Mouse (Mus musculus) stomach, postnatal 0 days (tissue): ENCODE data around the gene Atxn2. TPM values are rescaled to one million over a fixed set of nuclear protein-coding genes. Genes with fewer than 3 reads are reported as not detected.

Experiments used
- ATAC-seq: fragments of 200-750 bp; cut with Nextera tagmentation; 2 replicates; pipeline ENCODE4 v1.8.0; 2017; ENCODE audit not compliant: low FRiP score, low TSS enrichment
- DNase-seq: peaks from one replicate; pipeline ENCODE4 v3.0.0-alpha.2; 2016; ENCODE audit warnings: low spot score
- H3K27ac ChIP-seq: fragments of 300-500 bp; sonication (generic); replicated peaks from 2 replicates; pipeline ENCODE4 v1.5.1; 2014; ENCODE audit warnings: mild to moderate bottlenecking, control low read depth
- H3K27me3 ChIP-seq: fragments of 300-500 bp; sonication (generic); 2 replicates; pipeline ENCODE4 v1.6.1; 2014; ENCODE audit warnings: low read length; ENCODE audit not compliant: control insufficient read depth, insufficient read depth
- H3K36me3 ChIP-seq: fragments of 300-500 bp; sonication (generic); 2 replicates; pipeline ENCODE4 v1.6.1; 2014; ENCODE audit warnings: low read length, mixed read lengths; ENCODE audit not compliant: control insufficient read depth, insufficient read depth
- H3K4me1 ChIP-seq: fragments of 300-500 bp; sonication (generic); replicated peaks from 2 replicates; pipeline ENCODE4 v1.6.1; 2014; ENCODE audit warnings: antibody characterized with exemption; ENCODE audit not compliant: control insufficient read depth, insufficient read depth
- H3K4me2 ChIP-seq: fragments of 300-500 bp; sonication (generic); replicated peaks from 2 replicates; pipeline ENCODE4 v1.6.1; 2014; ENCODE audit warnings: low read depth, mild to moderate bottlenecking, control low read depth, moderate library complexity
- H3K4me3 ChIP-seq: fragments of 300-500 bp; sonication (generic); 2 replicates; pipeline ENCODE4 v1.5.1; 2014; ENCODE audit warnings: low read depth, low read length, control low read depth
- H3K9ac ChIP-seq: fragments of 300-500 bp; sonication (generic); 2 replicates; pipeline ENCODE4 v1.6.1; 2014; ENCODE audit warnings: mild to moderate bottlenecking, low read length, control low read depth, mixed read lengths
- H3K9me3 ChIP-seq: fragments of 300-500 bp; sonication (generic); 2 replicates; pipeline ENCODE4 v1.6.1; 2016; ENCODE audit warnings: low read length; ENCODE audit not compliant: control insufficient read depth
- CTCF ChIP-seq: IDR thresholded peaks from 2 replicates; pipeline ENCODE4 v1.5.1; 2016; ENCODE audit warnings: antibody characterized with exemption, low read depth, mild to moderate bottlenecking, moderate library complexity
- EP300 ChIP-seq: optimal IDR thresholded peaks from 2 replicates; pipeline ENCODE3; 2016; ENCODE audit warnings: antibody characterized with exemption
- WGBS: fragments of 180-500 bp; shearing (Covaris S2); extraction: QIAGEN DNeasy Blood & Tissue Kit; methylation state at CpG from one replicate; pipeline ENCODE4 v1.1.7; 2014; 5-methylcytosine and 5-hydroxymethylcytosine counted together
- polyA plus RNA-seq: library from polyadenylated mRNA; unstranded; fragments of >200 nt; fragmentation: Nextera tagmentation; extraction: Ambion mirVana; gene quantifications from 2 replicates; pipeline ENCODE4 v1.2.1, GENCODE M21; 2015

Atxn2 gene
- polyA plus RNA-seq, 1 experiment from 2014 or later: 30.5 TPM

DNA sequence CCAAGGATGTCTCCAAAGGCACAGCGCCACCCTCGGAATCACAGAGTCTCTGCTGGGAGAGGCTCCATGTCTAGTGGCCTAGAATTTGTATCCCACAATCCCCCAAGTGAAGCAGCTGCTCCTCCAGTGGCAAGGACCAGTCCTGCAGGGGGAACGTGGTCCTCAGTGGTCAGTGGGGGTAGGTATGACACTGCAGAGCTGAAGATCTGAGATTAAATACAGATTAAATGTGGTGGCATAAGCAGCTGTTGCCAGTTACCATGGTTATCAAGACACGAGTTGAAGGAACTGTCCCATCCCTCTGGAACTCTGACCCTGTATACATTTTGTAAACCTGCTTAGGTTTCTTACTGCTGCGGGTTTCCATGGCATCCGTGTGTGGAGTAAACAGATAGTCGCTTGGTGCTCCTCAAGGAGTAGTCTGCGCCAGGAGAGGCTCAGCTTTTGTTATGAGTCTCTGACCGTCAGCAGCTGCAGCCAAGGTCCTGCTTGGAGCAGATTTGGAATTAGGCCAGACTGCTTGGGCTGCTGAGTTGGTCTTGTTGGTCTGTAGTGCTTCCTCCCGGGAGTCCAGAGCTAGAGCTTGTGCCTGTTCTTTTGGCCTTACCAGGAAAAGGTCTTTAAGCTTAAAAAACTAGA is 72.8 kb downstream of the Atxn2 start:
- TF ChIP-seq EP300: no peak
- peak; percentile 58 for TF ChIP-seq CTCF
- Histone ChIP-seq H3K27me3 (no peaks in the 10 kb centered on the region), H3K27ac (peak overlapping the region; percentile 18; the same call in 1 of the 2 replicates), H3K9me3 (no peaks in the 10 kb centered on the region), H3K4me2 (no peak overlapping the region), H3K36me3 (peaks cover 11% of the 10 kb centered on the region), H3K4me3 (no peak overlapping the region), H3K9ac (no peak overlapping the region), H3K4me1 (no peaks in the 10 kb centered on the region)
- peak; percentile 23 for DNase-seq
- 33% methylated on average over 10 of the region's 10 CpGs for WGBS
- peak; percentile 64; the same call in 1 of the 2 replicates for ATAC-seq

DNA sequence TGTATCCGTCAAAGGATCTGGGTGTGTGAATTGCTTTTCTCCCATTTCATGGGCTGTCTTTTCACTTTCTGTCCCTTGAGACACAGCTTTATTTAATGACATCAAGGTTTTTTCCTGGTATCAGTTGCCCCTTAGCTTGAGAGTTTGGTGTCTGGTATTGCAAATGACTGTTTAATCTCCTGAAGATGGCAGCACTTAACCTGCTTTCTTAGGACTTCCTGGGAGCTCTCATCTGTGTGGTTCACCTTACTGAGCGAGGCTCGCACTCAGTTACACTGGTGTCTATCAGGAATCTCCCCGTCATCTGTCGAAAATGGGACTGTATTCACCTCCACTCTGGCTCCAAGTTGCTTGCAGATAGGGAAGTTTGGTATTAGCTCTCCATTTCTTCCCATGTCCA is 79.9 kb downstream of the Atxn2 start:
- no peak for TF ChIP-seq EP300
- TF ChIP-seq CTCF: peak; percentile 43
- Histone ChIP-seq H3K4me3 (no peak overlapping the region), H3K4me2 (no peak overlapping the region), H3K27me3 (no peaks in the 10 kb centered on the region), H3K9ac (no peak overlapping the region), H3K4me1 (no peaks in the 10 kb centered on the region), H3K9me3 (no peaks in the 10 kb centered on the region), H3K36me3 (peaks cover 7% of the 10 kb centered on the region), H3K27ac (no peak overlapping the region)
- DNase-seq (no peak), ATAC-seq (no peak)
- 82% methylated on average over 5 of the region's 5 CpGs for WGBS

DNA sequence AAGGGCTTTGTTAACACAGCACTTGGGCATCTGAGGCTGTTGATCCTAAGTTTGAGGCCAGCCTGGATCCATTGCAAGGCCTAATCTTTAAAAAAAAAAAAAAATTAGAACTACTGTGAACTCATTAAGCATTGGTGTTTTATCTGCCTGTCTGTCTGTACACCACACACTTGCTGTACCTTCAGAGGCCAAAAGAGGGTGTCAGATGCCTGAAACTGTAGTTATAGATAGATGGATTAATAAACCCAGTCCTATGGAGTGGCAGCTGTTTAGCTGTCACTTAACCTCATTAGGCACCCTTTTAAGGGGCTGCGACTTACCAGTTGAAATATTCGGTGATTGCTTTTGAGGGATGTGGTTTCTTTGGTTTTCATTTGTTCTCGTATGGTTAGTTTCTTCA is 84.7 kb downstream of the Atxn2 start:
- no peak overlapping the region for H3K4me3 ChIP-seq
- H3K27me3 ChIP-seq: no peaks in the 10 kb centered on the region
- 78% methylated on average over 3 of the region's 3 CpGs for WGBS
- ATAC-seq (no peak), DNase-seq (no peak)
- no peak overlapping the region for H3K9ac ChIP-seq
- H3K36me3 ChIP-seq: peaks cover 28% of the 10 kb centered on the region
- no peaks in the 10 kb centered on the region for H3K9me3 ChIP-seq
- no peaks in the 10 kb centered on the region for H3K4me1 ChIP-seq
- no peak overlapping the region for H3K27ac ChIP-seq
- no peak overlapping the region for H3K4me2 ChIP-seq
- TF ChIP-seq EP300: no peak
- TF ChIP-seq CTCF: peak; percentile 61

DNA sequence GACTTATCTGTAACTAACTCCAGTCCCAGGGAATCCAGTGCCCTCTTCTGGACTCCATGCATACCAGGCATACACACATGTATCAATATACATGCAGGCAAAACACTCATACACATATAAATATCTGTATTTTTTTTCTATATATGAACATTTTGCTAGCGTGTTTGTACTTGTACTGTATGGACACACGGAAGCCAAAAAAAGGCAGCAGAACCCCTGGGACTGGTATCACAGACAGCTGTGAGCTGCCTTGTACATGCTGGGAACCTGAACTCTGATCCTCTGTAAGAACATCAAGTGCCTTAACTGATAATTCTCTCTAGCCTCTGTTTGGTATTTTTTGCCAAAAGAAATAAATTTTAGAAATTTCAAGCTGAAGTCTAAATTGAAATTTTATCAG is 87.3 kb downstream of the Atxn2 start:
- no peak for ATAC-seq
- 91% methylated on average over 2 of the region's 2 CpGs for WGBS
- Histone ChIP-seq H3K9me3 (no peaks in the 10 kb centered on the region), H3K9ac (no peak overlapping the region), H3K36me3 (peaks cover 38% of the 10 kb centered on the region), H3K4me1 (no peaks in the 10 kb centered on the region), H3K27me3 (no peaks in the 10 kb centered on the region), H3K27ac (no peak overlapping the region), H3K4me2 (no peak overlapping the region), H3K4me3 (no peak overlapping the region)
- TF ChIP-seq EP300 (no peak), CTCF (peak; percentile 9; the same call in 1 of the 2 replicates)
- DNase-seq: no peak

DNA sequence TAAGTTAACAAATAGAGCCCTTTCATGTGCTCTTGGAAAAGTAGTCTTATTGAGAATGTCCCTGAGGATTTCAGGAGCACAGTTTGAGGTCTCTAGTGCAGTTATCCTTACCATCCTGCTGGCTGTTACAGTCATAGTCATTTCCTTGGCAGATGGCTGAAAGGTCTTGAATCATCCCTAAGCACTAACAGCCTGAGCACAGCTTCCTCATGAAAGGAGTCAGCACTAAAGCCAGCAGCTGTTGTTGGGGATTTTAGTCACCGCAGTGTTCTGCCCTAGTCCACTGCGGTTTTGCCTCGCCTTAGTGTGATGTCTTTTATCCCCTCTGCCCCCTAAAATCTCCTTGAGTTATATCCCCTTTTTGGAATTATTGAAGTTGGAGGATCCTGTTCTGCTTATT is 96.0 kb downstream of the Atxn2 start:
- DNase-seq (no peak), ATAC-seq (no peak)
- Histone ChIP-seq H3K9ac (no peak overlapping the region), H3K27ac (peak overlapping the region; percentile 41; the same call in 1 of the 2 replicates), H3K4me2 (no peak overlapping the region), H3K36me3 (peaks cover 18% of the 10 kb centered on the region), H3K27me3 (no peaks in the 10 kb centered on the region), H3K4me1 (no peaks in the 10 kb centered on the region), H3K9me3 (no peaks in the 10 kb centered on the region), H3K4me3 (no peak overlapping the region)
- 54% methylated on average over 3 of the region's 3 CpGs for WGBS
- TF ChIP-seq EP300: no peak
- no peak for TF ChIP-seq CTCF

DNA sequence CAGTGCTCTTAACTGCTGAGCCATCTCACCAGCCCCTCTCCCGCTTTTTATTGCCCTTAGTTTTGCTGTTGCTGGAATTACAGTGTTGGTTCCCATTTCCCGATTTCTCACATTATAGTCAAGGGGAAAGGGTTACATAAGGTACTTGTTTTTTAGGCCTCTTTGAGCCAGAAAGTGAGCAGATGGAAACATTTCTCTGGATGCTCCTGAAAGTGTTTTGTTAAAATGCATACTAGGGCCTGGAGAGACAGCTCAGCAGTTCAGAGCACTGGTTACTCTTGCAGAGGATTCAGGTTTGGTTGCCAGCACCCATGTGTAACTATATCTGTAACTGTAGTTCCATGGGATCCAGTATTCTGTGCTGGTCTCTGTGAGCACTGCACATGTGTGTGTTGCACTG is 97.1 kb downstream of the Atxn2 start:
- Histone ChIP-seq H3K27ac (no peak overlapping the region), H3K9ac (no peak overlapping the region), H3K4me2 (no peak overlapping the region), H3K27me3 (no peaks in the 10 kb centered on the region), H3K4me3 (no peak overlapping the region), H3K4me1 (no peaks in the 10 kb centered on the region), H3K9me3 (no peaks in the 10 kb centered on the region), H3K36me3 (peaks cover 13% of the 10 kb centered on the region)
- no peak for ATAC-seq
- TF ChIP-seq EP300 (no peak), CTCF (no peak)
- WGBS: 88% methylated on average over 2 of the region's 2 CpGs
- DNase-seq: no peak
